Mouse (Mus musculus) thymus, adult 2 months (tissue): ENCODE results near the gene Hace1.

Experiments
- CTCF ChIP-seq: fragments of 200-500 bp; IDR thresholded peaks from 2 replicates; pipeline ENCODE4 v1.5.1; 2012; ENCODE audit warnings: mild to moderate bottlenecking, control low read depth, low read length, moderate library complexity, borderline replicate concordance; ENCODE audit not compliant: control insufficient read depth, poor library complexity, insufficient read depth; ENCODE audit errors: extremely low read depth
- POLR2A ChIP-seq: fragments of 200-500 bp; IDR thresholded peaks from 2 replicates; pipeline ENCODE4 v1.6.1; 2012; ENCODE audit warnings: mild to moderate bottlenecking, low read length, control low read depth, moderate library complexity; ENCODE audit not compliant: control insufficient read depth, poor library complexity, insufficient read depth; ENCODE audit errors: extremely low read depth

DNA sequence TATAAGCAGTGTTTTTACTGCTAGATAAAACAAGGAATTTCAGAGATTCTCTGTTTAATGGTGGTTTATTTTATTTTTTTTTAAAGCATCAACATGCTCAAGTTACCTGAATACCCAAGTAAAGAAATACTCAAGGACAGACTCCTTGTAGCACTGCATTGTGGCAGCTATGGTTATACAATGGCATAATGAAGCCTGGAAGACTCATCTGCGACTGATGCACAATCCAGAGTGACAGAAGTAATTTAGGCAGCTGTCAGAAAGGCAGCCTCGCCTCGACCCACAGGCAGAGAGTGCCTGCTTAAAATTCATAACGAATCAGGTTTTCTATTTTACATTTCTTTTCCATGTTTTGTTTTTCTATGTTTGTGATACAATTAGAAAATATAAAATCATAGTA, 133.7 kb downstream of the Hace1 start:
- TF ChIP-seq POLR2A = no peak
- TF ChIP-seq CTCF = no peak
